Mouse (Mus musculus) midbrain, embryonic 13.5 days (tissue): Measurements from ENCODE around the gene Ccl22. TPM values are rescaled to one million over a fixed set of nuclear protein-coding genes. Genes with fewer than 3 reads are reported as not detected.

Experiments used
- ATAC-seq: fragments of 200-750 bp; cut with Nextera tagmentation; 2 replicates; pipeline ENCODE4 v1.8.0; 2017; ENCODE audit warnings: mild to moderate bottlenecking, moderate TSS enrichment, moderate library complexity
- H3K27ac ChIP-seq: fragments of 300-500 bp; sonication (generic); 2 replicates; pipeline ENCODE4 v1.5.1; 2015; ENCODE audit warnings: inconsistent platforms, mild to moderate bottlenecking, moderate library complexity
- H3K27me3 ChIP-seq: fragments of 300-500 bp; sonication (generic); 2 replicates; pipeline ENCODE4 v1.6.1; 2015; ENCODE audit warnings: mild to moderate bottlenecking, inconsistent platforms
- H3K36me3 ChIP-seq: fragments of 300-500 bp; sonication (generic); 2 replicates; pipeline ENCODE4 v1.6.1; 2015; ENCODE audit warnings: mild to moderate bottlenecking, inconsistent platforms
- H3K4me1 ChIP-seq: fragments of 300-500 bp; sonication (generic); replicated peaks from 2 replicates; pipeline ENCODE4 v1.6.1; 2015; ENCODE audit warnings: inconsistent platforms
- H3K4me2 ChIP-seq: fragments of 300-500 bp; sonication (generic); replicated peaks from 2 replicates; pipeline ENCODE4 v1.6.1; 2015; ENCODE audit warnings: moderate library complexity, mild to moderate bottlenecking, inconsistent platforms
- H3K4me3 ChIP-seq: fragments of 300-500 bp; sonication (generic); replicated peaks from 2 replicates; pipeline ENCODE4 v1.5.1; 2015; ENCODE audit warnings: mild to moderate bottlenecking, inconsistent platforms
- H3K9ac ChIP-seq: fragments of 300-500 bp; sonication (generic); replicated peaks from 2 replicates; pipeline ENCODE4 v1.6.1; 2015; ENCODE audit warnings: mild to moderate bottlenecking, inconsistent platforms
- H3K9me3 ChIP-seq: fragments of 300-500 bp; sonication (generic); 2 replicates; pipeline ENCODE4 v1.6.1; 2016; ENCODE audit warnings: mild to moderate bottlenecking, inconsistent platforms
- WGBS: fragments of 180-500 bp; shearing (Covaris S2); methylation state at CpG from one replicate; pipeline ENCODE4 v1.1.7; 2015; 5-methylcytosine and 5-hydroxymethylcytosine counted together
- polyA plus RNA-seq: library from polyadenylated mRNA; unstranded; fragments of >200 nt; fragmentation: Nextera tagmentation; extraction: Ambion mirVana; gene quantifications from 2 replicates; pipeline ENCODE4 v1.2.1, GENCODE M21; 2015

Gene Ccl22
- polyA plus RNA-seq, 1 experiment from 2014 or later = not detected

DNA sequence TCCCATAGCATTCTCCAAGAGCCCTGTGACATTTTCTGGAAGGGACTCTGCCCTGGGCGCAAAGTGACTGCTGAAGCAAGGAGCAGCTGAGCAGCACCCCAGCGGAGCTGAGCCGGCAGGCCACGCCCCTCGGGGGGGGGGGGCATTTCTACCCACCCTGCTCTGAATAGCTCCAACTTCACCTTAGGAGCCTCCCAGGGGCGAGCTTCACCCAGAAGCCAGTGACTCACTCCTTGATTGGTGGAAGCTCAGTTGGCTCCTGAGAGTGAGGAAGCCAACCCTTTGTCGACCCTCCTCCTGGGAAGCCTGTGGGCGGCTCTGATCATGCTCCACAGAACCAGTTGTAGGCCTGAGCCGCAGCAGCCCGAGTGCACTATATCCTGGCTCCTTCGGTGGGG lies 36.4 kb downstream of the Ccl22 start:
- Histone ChIP-seq H3K4me3 (no peak overlapping the region), H3K27ac (no peak overlapping the region), H3K27me3 (no peaks in the 10 kb centered on the region), H3K4me1 (peaks cover 23% of the 10 kb centered on the region), H3K9ac (no peak overlapping the region), H3K9me3 (no peaks in the 10 kb centered on the region), H3K4me2 (no peak overlapping the region), H3K36me3 (no peaks in the 10 kb centered on the region)
- peak; percentile 18; the same call in 1 of the 2 replicates for ATAC-seq
- 12% methylated on average over 11 of the region's 11 CpGs for WGBS

DNA sequence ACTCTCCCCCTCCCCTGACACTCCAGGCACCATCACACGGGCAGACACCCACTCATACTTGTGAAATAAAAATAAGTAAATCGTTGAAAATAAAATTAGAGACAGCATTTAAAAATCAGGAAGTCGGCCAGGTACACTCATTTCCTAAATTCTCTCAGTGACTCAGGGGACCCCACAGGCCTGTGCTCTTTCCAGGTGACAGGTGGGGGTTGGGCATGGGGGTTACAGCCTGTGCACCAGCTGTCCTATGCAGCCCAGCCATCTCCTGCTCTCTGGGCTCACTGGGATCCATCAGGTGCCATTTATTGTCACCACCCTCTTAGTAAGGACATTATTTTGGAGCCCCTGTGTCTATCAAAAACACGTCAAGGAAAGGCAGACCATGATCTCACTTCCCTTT lies 38.5 kb downstream of the Ccl22 start:
- Histone ChIP-seq H3K27me3 (no peaks in the 10 kb centered on the region), H3K9ac (no peak overlapping the region), H3K4me3 (no peak overlapping the region), H3K36me3 (no peaks in the 10 kb centered on the region), H3K4me2 (no peak overlapping the region), H3K27ac (no peak overlapping the region), H3K4me1 (peaks cover 11% of the 10 kb centered on the region), H3K9me3 (no peaks in the 10 kb centered on the region)
- no peak for ATAC-seq
- WGBS = 84% methylated on average over 4 of the region's 4 CpGs

DNA sequence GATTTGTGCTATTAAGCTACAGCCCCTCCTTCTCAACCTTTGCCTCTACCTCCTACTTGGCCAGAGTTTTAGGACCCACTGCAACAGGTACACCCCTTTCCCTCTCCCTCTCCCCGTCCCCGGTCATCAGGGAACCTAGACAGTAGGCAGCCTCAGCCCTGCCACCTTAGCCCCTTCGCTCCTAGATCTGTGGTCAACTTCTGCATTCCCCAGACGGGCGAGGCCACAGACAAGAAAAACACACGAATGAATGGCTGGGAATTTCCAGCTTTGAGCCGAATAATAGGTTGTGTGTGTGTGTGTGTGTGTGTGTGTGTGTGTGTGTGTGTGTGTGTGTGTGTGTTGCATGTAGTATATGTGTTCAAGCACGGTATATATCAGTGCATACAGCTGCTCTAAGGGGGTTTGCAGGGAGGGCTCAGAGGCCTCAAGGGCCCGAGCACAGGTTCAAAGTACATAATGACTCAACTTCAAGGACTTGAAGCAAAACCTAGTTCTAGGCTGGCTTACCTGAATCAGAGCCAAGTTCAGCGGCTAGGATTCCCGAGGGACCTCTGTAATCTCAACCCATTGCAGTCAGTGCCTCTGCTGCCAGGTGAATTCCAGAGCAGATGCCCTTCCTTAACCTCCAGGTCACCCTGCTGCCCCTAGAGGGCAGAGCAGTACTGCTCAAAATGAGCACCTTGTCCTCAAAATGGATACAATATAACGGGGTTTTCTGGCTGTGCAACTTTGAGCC lies 40.0 kb downstream of the Ccl22 start:
- Histone ChIP-seq H3K9me3 (no peaks in the 10 kb centered on the region), H3K27me3 (no peaks in the 10 kb centered on the region), H3K4me3 (no peak overlapping the region), H3K9ac (no peak overlapping the region), H3K4me2 (no peak overlapping the region), H3K36me3 (no peaks in the 10 kb centered on the region), H3K4me1 (peaks cover 23% of the 10 kb centered on the region), H3K27ac (no peak overlapping the region)
- 73% methylated on average over 12 of the region's 12 CpGs for WGBS
- ATAC-seq = no peak

DNA sequence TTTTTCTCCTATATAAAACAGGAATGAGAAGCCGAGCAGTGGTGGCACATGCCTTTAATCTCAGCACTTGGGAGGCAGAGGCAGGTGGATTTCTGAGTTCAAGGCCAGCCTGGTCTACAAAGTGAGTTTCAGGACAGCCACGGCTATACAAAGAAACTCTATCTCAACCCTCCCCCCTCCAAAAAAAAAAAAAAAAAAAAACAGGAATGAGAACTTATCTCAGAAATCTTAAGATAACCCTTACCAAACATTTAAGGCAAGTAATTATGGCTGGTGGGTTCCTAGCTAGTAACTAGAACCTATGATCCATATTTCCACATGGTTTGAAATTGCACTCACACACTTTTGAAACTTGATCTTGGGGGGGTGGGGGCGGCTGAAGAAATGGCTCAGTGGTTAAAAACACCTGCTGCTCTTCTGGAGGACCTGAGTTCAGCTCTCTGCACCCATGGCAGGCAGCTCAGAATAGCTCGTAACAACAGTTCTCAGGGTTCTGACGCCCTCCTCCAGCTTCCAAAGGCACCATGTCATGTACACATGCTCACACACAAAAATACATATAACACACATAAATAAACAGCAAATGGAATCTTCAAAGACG lies 40.7 kb downstream of the Ccl22 start:
- WGBS = 72% methylated on average over 6 of the region's 6 CpGs
- H3K4me1 ChIP-seq = peaks cover 22% of the 10 kb centered on the region
- H3K4me3 ChIP-seq = no peak overlapping the region
- no peaks in the 10 kb centered on the region for H3K9me3 ChIP-seq
- H3K27me3 ChIP-seq = no peaks in the 10 kb centered on the region
- no peaks in the 10 kb centered on the region for H3K36me3 ChIP-seq
- H3K27ac ChIP-seq = no peak overlapping the region
- no peak for ATAC-seq
- H3K4me2 ChIP-seq = no peak overlapping the region
- H3K9ac ChIP-seq = no peak overlapping the region

DNA sequence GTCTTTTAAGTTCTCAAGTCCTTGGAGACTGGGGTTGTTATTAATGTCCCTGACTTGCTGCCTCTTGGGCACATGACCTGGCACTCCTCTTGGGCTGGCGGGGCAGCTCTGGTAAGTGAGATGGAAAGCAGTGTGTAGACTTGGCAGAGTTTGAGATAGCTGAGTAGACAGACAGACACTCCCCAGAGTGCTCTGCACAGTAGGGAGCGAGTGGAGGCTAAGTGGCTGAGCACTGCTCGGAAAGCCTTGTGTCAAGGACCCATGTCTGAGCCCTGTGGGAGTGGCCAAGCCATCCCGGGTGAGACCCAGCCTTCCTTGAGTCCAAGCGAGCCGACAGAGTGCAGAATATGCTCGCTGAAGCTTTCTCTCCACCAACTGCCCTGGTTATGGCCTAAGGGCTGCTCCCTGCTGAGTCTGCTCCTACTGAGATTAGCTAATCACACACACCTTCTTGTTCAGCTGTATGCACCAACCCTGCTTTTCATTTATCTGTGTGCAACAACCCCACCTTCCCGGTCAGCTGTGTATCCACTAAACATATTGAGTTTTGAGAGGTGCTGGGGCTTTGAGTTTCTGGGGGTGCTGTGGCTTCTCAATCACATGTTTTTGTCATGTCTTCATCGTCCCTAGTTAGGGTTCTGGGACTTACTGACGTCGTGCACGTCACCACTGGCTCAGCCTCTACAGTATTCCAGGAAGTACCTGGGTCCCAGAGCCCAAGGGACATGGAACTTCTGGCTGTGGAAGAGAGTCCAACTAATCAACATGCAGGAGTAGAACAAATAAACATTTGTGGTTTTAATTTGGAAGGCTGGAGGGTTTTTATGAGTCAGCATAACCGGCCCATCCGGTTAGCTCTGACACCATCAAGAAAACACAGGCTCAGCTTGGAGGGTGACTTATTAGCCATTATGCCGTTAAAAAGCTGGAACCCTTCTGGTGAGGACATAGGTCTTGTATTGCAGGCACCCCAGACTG lies 42.4 kb downstream of the Ccl22 start:
- WGBS = 79% methylated on average over 15 of the region's 15 CpGs
- Histone ChIP-seq H3K4me3 (no peak overlapping the region), H3K4me2 (no peak overlapping the region), H3K9ac (no peak overlapping the region), H3K27ac (no peak overlapping the region), H3K4me1 (peaks cover 13% of the 10 kb centered on the region), H3K36me3 (no peaks in the 10 kb centered on the region), H3K27me3 (no peaks in the 10 kb centered on the region), H3K9me3 (no peaks in the 10 kb centered on the region)
- no peak for ATAC-seq

DNA sequence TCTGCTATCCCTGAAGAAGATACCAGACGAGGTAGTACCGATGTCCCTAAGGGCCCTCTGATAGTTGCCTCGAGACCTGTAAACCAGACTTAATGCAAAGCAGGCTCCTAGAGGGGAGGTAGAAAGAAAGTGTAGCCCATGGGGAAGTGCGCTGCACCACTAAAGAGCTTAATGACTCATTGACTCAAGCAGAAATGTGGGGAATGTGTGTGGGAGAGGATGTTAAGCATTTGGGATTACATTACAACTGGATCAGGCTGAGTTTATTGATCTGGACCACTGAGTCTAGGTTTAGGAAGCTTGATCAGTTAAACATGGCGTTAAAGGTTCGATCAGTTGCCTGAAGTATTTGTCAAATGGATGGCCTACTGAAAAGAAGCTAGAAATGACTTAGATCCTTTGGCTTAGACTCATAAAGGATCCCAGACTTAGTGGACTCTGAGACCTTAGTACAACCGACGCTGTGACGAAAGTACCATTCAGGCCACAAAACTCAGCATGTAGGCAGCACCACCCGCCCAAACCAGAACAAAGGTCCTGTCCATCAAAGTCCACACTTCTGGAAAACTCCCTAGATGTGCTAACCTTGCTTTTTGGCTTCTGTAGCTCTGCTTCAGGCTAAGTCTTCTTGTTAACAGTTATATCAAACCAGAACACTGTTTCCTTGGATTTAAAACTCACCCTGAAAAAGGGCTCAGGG lies 44.0 kb downstream of the Ccl22 start:
- no peak overlapping the region for H3K9ac ChIP-seq
- no peaks in the 10 kb centered on the region for H3K36me3 ChIP-seq
- no peak overlapping the region for H3K4me2 ChIP-seq
- no peak overlapping the region for H3K27ac ChIP-seq
- peaks cover 13% of the 10 kb centered on the region for H3K4me1 ChIP-seq
- WGBS = 35% methylated on average over 10 of the region's 10 CpGs
- no peak for ATAC-seq
- no peaks in the 10 kb centered on the region for H3K27me3 ChIP-seq
- no peaks in the 10 kb centered on the region for H3K9me3 ChIP-seq
- no peak overlapping the region for H3K4me3 ChIP-seq

DNA sequence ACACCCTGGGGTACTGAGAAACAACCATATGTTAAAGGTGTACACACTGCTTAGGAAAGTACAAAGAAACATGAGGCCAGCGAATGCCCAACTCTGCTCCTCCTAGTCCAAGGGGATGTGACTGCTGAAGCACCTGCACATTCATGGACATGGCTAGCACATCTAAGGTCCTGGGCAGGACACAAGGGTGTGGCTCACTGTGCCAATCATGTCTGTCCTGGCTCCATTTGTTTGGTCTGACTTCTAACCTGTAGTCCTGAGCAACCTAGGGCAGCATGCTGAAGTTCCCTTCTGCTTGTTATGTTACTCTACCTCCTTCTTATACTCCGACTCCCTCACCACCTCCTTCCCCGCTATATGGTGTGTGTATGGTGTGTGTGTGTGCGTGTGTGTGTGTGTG lies 49.0 kb downstream of the Ccl22 start:
- no peak for ATAC-seq
- no peaks in the 10 kb centered on the region for H3K27me3 ChIP-seq
- no peak overlapping the region for H3K9ac ChIP-seq
- no peak overlapping the region for H3K4me2 ChIP-seq
- no peak overlapping the region for H3K4me3 ChIP-seq
- H3K4me1 ChIP-seq = peaks cover 10% of the 10 kb centered on the region
- H3K36me3 ChIP-seq = no peaks in the 10 kb centered on the region
- H3K9me3 ChIP-seq = no peaks in the 10 kb centered on the region
- H3K27ac ChIP-seq = no peak overlapping the region
- WGBS = 94% methylated on average over 4 of the region's 4 CpGs

DNA sequence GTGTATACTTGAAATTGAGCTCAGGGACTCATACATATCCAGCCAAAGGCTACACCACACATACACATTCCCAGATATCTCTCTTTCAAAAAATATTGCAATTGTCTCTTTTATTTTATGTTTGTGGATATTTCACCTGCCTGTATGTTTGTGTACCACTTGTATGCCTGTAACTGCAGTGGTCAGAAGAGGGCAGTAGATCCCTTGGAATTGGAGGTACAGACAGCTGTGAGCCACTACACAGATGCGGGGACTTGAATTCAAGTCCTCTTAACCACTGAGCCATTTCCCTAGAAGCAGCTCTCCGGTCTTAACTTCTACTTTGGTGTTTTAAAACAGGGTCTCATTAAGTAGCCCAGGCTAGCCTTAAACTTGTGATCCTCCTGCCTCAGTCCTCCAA lies 49.4 kb downstream of the Ccl22 start:
- Histone ChIP-seq H3K4me3 (no peak overlapping the region), H3K9ac (no peak overlapping the region), H3K36me3 (no peaks in the 10 kb centered on the region), H3K4me1 (peaks cover 6% of the 10 kb centered on the region), H3K9me3 (no peaks in the 10 kb centered on the region), H3K27me3 (no peaks in the 10 kb centered on the region), H3K27ac (no peak overlapping the region), H3K4me2 (no peak overlapping the region)
- ATAC-seq = no peak
- WGBS = 90% methylated on average over 2 of the region's 2 CpGs

DNA sequence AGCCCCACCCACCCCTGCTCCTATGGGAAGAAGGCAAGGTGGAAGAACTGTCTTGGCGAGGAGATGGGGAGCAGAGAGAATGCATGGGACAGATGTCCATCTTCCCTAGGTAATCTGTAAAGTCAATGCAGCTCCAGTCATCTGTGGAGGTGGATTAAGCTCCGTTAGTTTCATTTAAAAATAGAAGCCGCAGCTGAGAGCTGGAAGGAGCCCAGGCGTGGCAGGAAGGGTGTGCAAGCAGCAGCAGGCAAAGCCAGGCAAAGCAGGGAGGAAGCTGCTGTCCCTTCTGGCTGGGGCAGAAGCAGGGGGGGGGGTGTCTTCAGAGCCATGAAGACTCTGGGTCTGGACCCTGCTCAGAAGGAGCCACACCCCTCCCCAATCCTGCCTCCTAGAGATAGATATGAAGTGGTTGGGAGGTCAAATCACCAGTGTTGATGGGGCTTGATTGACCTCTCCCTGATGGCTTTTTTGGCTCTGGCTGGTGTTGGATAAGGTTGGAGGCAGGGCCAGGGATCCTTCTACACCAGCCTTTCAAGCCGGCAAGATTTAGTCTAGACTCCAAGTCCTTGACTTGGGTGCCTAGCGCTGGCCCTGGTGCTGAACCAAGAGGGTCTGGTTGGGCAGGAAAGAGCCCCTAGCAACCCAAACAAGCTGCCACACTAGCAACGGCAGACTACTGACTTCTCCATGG lies 55.0 kb downstream of the Ccl22 start:
- ATAC-seq = no peak
- no peaks in the 10 kb centered on the region for H3K9me3 ChIP-seq
- no peak overlapping the region for H3K27ac ChIP-seq
- 62% methylated on average over 7 of the region's 7 CpGs for WGBS
- H3K4me1 ChIP-seq = peaks cover 5% of the 10 kb centered on the region; the same call in 1 of the 2 replicates
- no peak overlapping the region for H3K4me3 ChIP-seq
- H3K9ac ChIP-seq = no peak overlapping the region
- H3K4me2 ChIP-seq = no peak overlapping the region
- no peaks in the 10 kb centered on the region for H3K36me3 ChIP-seq
- no peaks in the 10 kb centered on the region for H3K27me3 ChIP-seq
